Mouse (Mus musculus) stomach, embryonic 14.5 days (tissue): Measurements from ENCODE around the gene Gm20388. TPM values are rescaled to one million over a fixed set of nuclear protein-coding genes. Genes with fewer than 3 reads are reported as not detected.

Experiments
- ATAC-seq: fragments of 200-750 bp; cut with Nextera tagmentation; 2 replicates; pipeline ENCODE4 v1.8.0; 2017; ENCODE audit warnings: low read depth, moderate TSS enrichment; ENCODE audit not compliant: insufficient number of reproducible peaks, insufficient read depth, low FRiP score
- H3K27ac ChIP-seq: fragments of 300-500 bp; sonication (generic); 2 replicates; pipeline ENCODE4 v1.5.1; 2014; ENCODE audit warnings: mild to moderate bottlenecking, low read length, moderate library complexity, mixed read lengths
- H3K27me3 ChIP-seq: fragments of 300-500 bp; sonication (generic); 2 replicates; pipeline ENCODE4 v1.6.1; 2014; ENCODE audit warnings: low read length, control low read depth, mixed read lengths; ENCODE audit not compliant: control insufficient read depth, insufficient read depth
- H3K36me3 ChIP-seq: fragments of 300-500 bp; sonication (generic); 2 replicates; pipeline ENCODE4 v1.6.1; 2014; ENCODE audit warnings: mild to moderate bottlenecking, control low read depth, low read length, moderate library complexity, mixed read lengths; ENCODE audit not compliant: control insufficient read depth, insufficient read depth
- H3K4me1 ChIP-seq: fragments of 300-500 bp; sonication (generic); 2 replicates; pipeline ENCODE4 v1.6.1; 2014; ENCODE audit warnings: low read length, control low read depth, mixed read lengths; ENCODE audit not compliant: control insufficient read depth, insufficient read depth
- H3K4me2 ChIP-seq: fragments of 300-500 bp; sonication (generic); replicated peaks from 2 replicates; pipeline ENCODE4 v1.6.1; 2014; ENCODE audit warnings: low read depth, low read length, control low read depth
- H3K4me3 ChIP-seq: fragments of 300-500 bp; sonication (generic); 2 replicates; pipeline ENCODE4 v1.5.1; 2014; ENCODE audit warnings: low read depth, low read length, control low read depth
- H3K9ac ChIP-seq: fragments of 300-500 bp; sonication (generic); replicated peaks from 2 replicates; pipeline ENCODE4 v1.6.1; 2014; ENCODE audit warnings: low read depth, mild to moderate bottlenecking, control low read depth, low read length, moderate library complexity, mixed read lengths
- H3K9me3 ChIP-seq: fragments of 300-500 bp; sonication (generic); 2 replicates; pipeline ENCODE4 v1.6.1; 2016; ENCODE audit warnings: low read depth, low read length, control low read depth; ENCODE audit not compliant: control insufficient read depth
- WGBS: fragments of 180-500 bp; shearing (Covaris S2); extraction: QIAGEN DNeasy Blood & Tissue Kit; methylation state at CpG from one replicate; pipeline ENCODE4 v1.1.7; 2014; 5-methylcytosine and 5-hydroxymethylcytosine counted together
- polyA plus RNA-seq: library from polyadenylated mRNA; unstranded; fragments of >200 nt; fragmentation: Nextera tagmentation; extraction: Ambion mirVana; gene quantifications from 2 replicates; pipeline ENCODE4 v1.2.1, GENCODE M21; 2014

The Gm20388 gene
- polyA plus RNA-seq, 1 experiment from 2014 or later = 11.4 TPM

DNA sequence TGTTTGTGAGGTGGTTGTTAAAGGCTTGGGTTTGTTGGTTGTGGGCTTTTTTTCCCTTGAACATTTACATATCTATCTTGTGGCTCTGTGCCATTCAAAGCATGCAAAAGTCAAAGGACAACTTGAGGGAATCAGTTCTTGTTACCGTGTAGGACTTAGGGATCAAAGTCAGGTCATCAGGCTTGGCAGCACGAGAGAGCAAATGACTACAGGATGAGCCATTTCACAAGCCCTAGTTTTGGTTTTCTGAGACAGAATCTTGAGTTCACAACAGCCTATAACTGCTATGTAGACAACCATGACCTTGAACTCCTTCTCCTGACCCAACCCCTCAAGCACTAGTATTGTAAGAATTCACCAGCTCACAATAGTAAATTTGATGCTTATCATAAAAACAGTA is 3127.7 kb downstream of the Gm20388 start:
- ATAC-seq = no peak
- Histone ChIP-seq H3K27me3 (no peaks in the 10 kb centered on the region), H3K9me3 (no peaks in the 10 kb centered on the region), H3K9ac (no peak overlapping the region), H3K36me3 (no peaks in the 10 kb centered on the region), H3K4me1 (peaks cover 25% of the 10 kb centered on the region), H3K4me3 (no peak overlapping the region), H3K4me2 (no peak overlapping the region), H3K27ac (no peak overlapping the region)
- WGBS = 63% methylated on average over 2 of the region's 2 CpGs

DNA sequence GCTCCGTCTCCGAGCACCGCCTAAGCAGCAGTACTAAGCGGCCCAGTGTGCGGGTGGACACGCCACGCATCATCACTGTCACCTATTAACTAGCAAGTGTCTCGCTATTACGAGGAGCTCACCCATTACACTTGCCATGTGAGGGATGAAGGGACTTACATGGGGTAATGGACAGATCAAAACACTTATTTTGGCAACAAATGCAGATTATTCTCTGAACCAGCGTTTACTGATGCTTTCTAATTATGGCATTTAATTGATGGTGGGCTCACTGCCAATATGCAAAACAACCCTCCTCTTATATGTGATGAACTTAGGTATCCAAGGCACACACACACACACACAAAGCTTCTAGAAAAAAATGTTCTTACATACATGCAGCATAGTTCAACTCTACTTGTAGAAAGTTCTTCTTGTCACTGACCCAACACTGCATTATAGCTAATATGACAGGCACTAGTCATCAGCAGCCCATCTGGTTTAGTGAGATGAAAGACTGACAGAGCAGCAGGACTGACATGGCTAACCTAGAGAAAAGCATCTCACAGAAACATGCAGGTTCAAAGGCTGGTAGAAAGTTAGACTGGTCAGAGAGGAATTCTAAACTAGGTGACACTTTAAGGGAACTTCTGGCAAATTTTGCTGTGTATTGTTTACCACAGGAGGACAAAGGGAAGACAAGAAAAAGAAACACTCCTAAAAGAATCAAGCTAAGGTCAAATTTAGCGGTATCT is 3128.9 kb downstream of the Gm20388 start:
- Histone ChIP-seq H3K4me1 (peaks cover 31% of the 10 kb centered on the region), H3K4me3 (peak overlapping the region; percentile 99; the same call in 1 of the 2 replicates), H3K9me3 (no peaks in the 10 kb centered on the region), H3K36me3 (peaks cover 3% of the 10 kb centered on the region; the same call in 1 of the 2 replicates), H3K4me2 (peak overlapping the region; percentile 77), H3K27me3 (no peaks in the 10 kb centered on the region), H3K27ac (no peak overlapping the region), H3K9ac (no peak overlapping the region)
- 80% methylated on average over 11 of the region's 11 CpGs for WGBS
- no peak for ATAC-seq

DNA sequence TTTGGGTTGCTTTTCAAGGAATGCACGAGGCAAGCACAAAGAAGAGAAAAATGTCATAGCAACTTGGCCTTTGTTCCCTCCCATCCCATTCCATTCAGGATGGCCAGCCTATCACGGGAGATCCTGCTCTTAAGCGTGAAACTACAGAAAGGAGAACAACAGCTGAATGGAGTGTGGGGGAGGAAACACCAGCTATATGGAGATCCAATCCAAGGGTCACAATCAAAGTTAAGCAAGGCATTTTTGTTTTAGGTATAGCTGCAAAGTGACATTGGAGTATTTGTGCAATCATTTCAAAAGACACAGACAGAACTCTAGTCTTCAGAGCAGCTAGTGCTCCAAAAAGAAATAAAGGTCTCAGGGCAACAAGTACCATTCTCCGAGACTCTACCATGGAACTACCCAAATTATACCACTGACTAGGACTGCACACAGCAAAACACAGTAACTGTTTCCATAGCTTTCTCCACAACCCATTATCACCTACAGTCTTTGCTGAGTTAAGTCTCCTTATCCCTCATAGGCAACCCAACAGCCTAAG is 3129.5 kb downstream of the Gm20388 start:
- peaks cover 31% of the 10 kb centered on the region for H3K4me1 ChIP-seq
- 16% methylated on average over 4 of the region's 4 CpGs for WGBS

DNA sequence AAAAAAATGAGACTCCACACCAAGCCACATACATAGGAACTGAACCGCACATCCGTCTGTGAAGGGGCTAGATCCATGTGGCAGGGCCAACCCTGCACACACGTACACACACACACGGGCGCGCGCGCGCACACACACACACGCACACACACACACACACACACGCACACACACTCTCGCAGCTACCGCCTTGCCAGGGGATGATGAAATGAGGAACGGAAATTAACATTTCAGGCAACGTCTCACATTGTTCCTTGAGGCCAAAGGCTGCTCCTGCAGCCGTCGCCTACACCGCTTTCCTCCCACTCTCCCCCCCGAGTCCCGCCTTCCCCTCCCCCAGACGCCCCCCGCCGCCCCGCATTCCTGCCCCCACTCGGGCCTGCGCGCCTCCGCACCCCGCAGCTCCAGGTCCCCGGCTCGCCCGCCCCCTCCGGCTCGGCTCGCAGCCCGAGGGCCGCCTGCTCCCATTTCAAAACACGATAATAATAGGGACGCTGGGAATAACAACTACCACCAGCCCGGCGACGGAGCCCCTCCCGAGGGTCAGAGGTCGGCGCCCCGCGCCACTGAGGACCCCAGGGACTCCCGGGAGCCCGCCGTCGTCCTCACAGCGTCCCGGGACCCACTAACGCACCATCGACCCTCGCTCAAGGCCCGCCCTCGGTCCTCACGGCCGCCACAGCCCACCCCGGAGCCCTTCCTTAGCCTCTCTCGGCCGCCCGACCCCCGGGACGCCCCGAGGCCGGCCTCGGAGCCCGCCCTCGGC is 3130.6 kb downstream of the Gm20388 start:
- peaks cover 4% of the 10 kb centered on the region; the same call in 1 of the 2 replicates for H3K36me3 ChIP-seq
- ATAC-seq = no peak
- under 1% methylated on average over 57 of the region's 71 CpGs for WGBS
- H3K4me2 ChIP-seq = peak overlapping the region; percentile 77
- H3K4me3 ChIP-seq = peak overlapping the region; percentile 99
- no peaks in the 10 kb centered on the region for H3K9me3 ChIP-seq
- H3K27me3 ChIP-seq = no peaks in the 10 kb centered on the region
- H3K9ac ChIP-seq = peak overlapping the region; percentile 99
- H3K4me1 ChIP-seq = peaks cover 31% of the 10 kb centered on the region
- peak overlapping the region; percentile 96 for H3K27ac ChIP-seq

More for the DNA sequence above, 3129.5 kb downstream of the Gm20388 start:
- H3K9ac ChIP-seq = peak overlapping the region; percentile 99
- H3K4me3 ChIP-seq = peak overlapping the region; percentile 99
- H3K27ac ChIP-seq = peak overlapping the region; percentile 96; the same call in 1 of the 2 replicates
- ATAC-seq = no peak
- H3K27me3 ChIP-seq = no peaks in the 10 kb centered on the region
- peak overlapping the region; percentile 77 for H3K4me2 ChIP-seq
- H3K9me3 ChIP-seq = no peaks in the 10 kb centered on the region
- H3K36me3 ChIP-seq = peaks cover 4% of the 10 kb centered on the region; the same call in 1 of the 2 replicates

DNA sequence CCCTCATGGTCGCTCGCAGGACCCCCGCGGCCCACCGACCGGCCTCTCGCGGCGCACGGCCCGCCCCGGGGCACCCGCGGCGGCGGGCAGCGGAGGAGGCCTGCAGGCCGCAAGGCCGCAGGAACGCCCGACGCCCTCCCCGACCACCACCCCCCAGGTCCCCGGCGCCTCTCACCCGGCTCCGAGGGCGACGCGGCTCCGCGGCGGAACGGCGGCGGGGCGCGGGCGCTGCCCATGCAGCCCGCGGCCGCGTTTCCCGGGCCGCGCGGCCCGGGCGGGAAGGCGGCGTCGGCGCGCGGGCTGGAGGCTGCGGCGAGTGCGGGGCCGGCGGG is 3131.1 kb downstream of the Gm20388 start:
- H3K4me1 ChIP-seq = peaks cover 28% of the 10 kb centered on the region
- H3K9ac ChIP-seq = peak overlapping the region; percentile 99
- H3K9me3 ChIP-seq = no peaks in the 10 kb centered on the region
- H3K36me3 ChIP-seq = peaks cover 4% of the 10 kb centered on the region; the same call in 1 of the 2 replicates
- H3K4me3 ChIP-seq = peak overlapping the region; percentile 99
- peak overlapping the region; percentile 96 for H3K27ac ChIP-seq
- WGBS = 2% methylated on average over 56 of the region's 60 CpGs
- no peaks in the 10 kb centered on the region for H3K27me3 ChIP-seq
- no peak for ATAC-seq
- peak overlapping the region; percentile 77; the same call in 1 of the 2 replicates for H3K4me2 ChIP-seq

DNA sequence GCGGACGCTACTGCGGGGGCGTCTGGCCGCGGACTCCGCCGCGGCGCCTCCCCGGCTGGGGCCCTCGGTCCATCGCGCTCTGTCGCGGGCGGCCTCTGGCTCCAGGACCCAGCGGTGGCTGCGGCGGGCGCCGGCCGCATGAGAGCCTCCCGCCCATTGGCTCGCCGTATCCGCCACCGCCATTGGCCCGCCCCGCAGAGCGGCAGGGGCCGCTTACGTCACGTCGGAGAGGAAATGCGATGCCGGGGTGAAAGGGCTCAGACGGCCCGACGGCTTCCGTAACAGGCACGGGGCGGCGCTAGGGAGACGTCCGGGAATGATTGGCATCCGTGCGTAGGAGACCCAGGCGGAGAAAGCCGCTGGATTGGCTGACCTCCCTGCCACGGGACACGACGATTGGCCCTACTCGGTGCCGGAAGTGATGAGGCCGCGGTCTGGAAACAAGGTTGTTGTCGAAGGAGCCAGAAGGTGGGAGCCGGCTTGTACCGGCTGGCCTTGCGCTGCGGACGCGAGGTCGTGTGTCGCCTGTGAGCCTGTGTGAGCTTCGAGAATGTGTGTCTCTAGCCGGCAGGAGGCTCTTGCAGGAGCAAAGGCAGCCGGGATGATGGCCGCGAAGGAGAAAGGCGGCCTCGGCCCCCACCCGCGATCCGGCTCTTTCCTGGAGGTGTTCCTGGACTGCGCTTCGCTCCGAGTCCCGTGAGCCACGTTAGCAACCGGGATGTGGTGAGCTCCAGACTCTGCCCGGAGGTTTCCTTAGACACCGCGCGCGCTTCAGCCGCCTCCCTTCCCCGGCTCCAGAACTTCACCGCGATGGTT is 3131.7 kb downstream of the Gm20388 start, which contains the start of gene Ankrd11:
Ankrd11 (minus strand) TSS at position 120 of the 816 bp plus-strand sequence.
- ATAC-seq = peak; percentile 98
- peak within 1 kb of the TSS; percentile 96 for H3K27ac ChIP-seq
- H3K36me3 ChIP-seq = peaks cover 4% of the 10 kb centered on the region; the same call in 1 of the 2 replicates
- H3K4me3 ChIP-seq = peak within 1 kb of the TSS; percentile 99
- no peaks in the 10 kb centered on the region for H3K27me3 ChIP-seq
- peak within 1 kb of the TSS; percentile 77 for H3K4me2 ChIP-seq
- peak within 1 kb of the TSS; percentile 99 for H3K9ac ChIP-seq
- no peaks in the 10 kb centered on the region for H3K9me3 ChIP-seq
- peaks cover 23% of the 10 kb centered on the region for H3K4me1 ChIP-seq
- WGBS = under 1% methylated on average over 91 of the region's 91 CpGs

DNA sequence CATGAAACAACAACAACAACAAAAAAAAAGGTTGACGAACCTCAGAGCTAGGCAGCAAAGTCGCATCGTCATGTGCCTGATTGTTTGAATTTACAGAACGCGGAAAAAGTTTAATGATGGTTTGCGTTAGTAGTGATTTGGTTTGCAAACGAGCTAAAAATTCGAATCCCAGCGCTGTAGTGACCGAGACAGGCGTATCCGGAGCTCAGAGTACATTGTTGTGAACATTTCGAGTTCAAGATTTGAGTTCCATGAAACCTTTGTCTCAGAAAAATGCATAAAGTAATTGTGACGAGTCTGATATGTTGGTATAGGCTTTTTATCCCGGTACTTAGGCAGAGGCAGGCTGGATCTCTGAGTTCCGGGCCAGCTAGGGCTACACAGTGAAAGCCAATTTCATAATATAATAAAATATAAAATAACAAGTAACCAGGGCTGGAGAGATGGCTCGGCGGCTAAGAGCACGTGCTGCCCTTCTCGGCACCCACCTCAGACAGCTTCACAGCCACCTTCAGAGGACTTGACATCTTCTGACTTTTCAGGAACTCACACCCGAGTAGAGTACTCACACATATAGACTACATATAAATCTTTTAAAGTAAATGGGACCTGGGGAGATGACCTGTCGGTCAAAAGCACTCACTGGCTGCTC is 3132.5 kb downstream of the Gm20388 start:
- no peak for ATAC-seq
- peaks cover 23% of the 10 kb centered on the region for H3K4me1 ChIP-seq
- no peaks in the 10 kb centered on the region for H3K9me3 ChIP-seq
- H3K36me3 ChIP-seq = peaks cover 4% of the 10 kb centered on the region; the same call in 1 of the 2 replicates
- no peaks in the 10 kb centered on the region for H3K27me3 ChIP-seq
- peak overlapping the region; percentile 66 for H3K9ac ChIP-seq
- H3K4me3 ChIP-seq = peak overlapping the region; percentile 99
- 16% methylated on average over 22 of the region's 22 CpGs for WGBS
- H3K27ac ChIP-seq = peak overlapping the region; percentile 94
- peak overlapping the region; percentile 69 for H3K4me2 ChIP-seq
